Mouse (Mus musculus): ENCODE results near the gene Kazn. TPM values are rescaled to one million over a fixed set of nuclear protein-coding genes. Genes with fewer than 3 reads are reported as not detected.

Gene Kazn
- polyA plus RNA-seq, 1 experiment from 2014 or later = 4.2 TPM

- Histone ChIP-seq H3K4me3 (ENCODE audit: control insufficient read depth in 1 of 2, insufficient read depth in 1 of 2, low read depth in 1 of 2, low read length in 2 of 2) (no peak overlapping the region), H3K9me3 (ENCODE audit: control insufficient read depth, low read length) (no peaks in the 10 kb centered on the region), H3K27ac (replicated peaks in 1 of 2; ENCODE audit: control insufficient read depth in 1 of 2, insufficient read depth in 1 of 2, low read depth in 2 of 2, low read length in 2 of 2) (no peak overlapping the region), H3K4me2 (ENCODE audit: low read length) (no peak overlapping the region), H3K9ac (ENCODE audit: low read length) (no peak overlapping the region), H3K36me3 (ENCODE audit: control insufficient read depth, insufficient read depth, low read length) (peaks cover 4% of the 10 kb centered on the region), H3K4me1 (ENCODE audit: control insufficient read depth in 2 of 2, insufficient read depth in 2 of 2, low read length in 2 of 2) (peaks cover 3 to 7% of the 10 kb centered on the region in 2 experiments; a peak in 2 of 4 replicates), H3K27me3 (ENCODE audit: control insufficient read depth, insufficient read depth, low read length) (no peaks in the 10 kb centered on the region)
- no peak for ATAC-seq (ENCODE audit: insufficient number of reproducible peaks, insufficient read depth, low FRiP score, low read depth)
- WGBS = 52% methylated on average over 8 of the region's 8 CpGs
These were observed 86.3 kb downstream of the Kazn start for GRCm38 (mm10) chr4:142152733-142153422.

GRCm38 (mm10) chr4:142150086-142150485, 89.1 kb downstream of the Kazn start:
- H3K36me3 ChIP-seq (ENCODE audit: control insufficient read depth, insufficient read depth, low read length) = peaks cover 21% of the 10 kb centered on the region
- H3K4me2 ChIP-seq (ENCODE audit: low read length) = no peak overlapping the region
- no peak overlapping the region for H3K27ac ChIP-seq (replicated peaks in 1 of 2; ENCODE audit: control insufficient read depth in 1 of 2, insufficient read depth in 1 of 2, low read depth in 2 of 2, low read length in 2 of 2)
- no peak for ATAC-seq (ENCODE audit: insufficient number of reproducible peaks, insufficient read depth, low FRiP score, low read depth)
- no peak overlapping the region for H3K9ac ChIP-seq (ENCODE audit: low read length)
- H3K9me3 ChIP-seq (ENCODE audit: control insufficient read depth, low read length) = 0 out of 2 replicates have a peak, but pooled peaks cover 3% of the 10 kb centered on the region
- H3K27me3 ChIP-seq (ENCODE audit: control insufficient read depth, insufficient read depth, low read length) = no peaks in the 10 kb centered on the region
- H3K4me1 ChIP-seq (ENCODE audit: control insufficient read depth in 2 of 2, insufficient read depth in 2 of 2, low read length in 2 of 2) = peaks cover 0 to 3% of the 10 kb centered on the region in 2 experiments; a peak in 2 of 4 replicates
- H3K4me3 ChIP-seq (ENCODE audit: control insufficient read depth in 1 of 2, insufficient read depth in 1 of 2, low read depth in 1 of 2, low read length in 2 of 2) = no peak overlapping the region
- 61% methylated on average over 2 of the region's 2 CpGs for WGBS

GRCm38 (mm10) chr4:142149202-142149601, 90.0 kb downstream of the Kazn start:
- H3K36me3 ChIP-seq (ENCODE audit: control insufficient read depth, insufficient read depth, low read length) = peaks cover 23% of the 10 kb centered on the region

GRCm38 (mm10) chr4:142147671-142148070, 91.5 kb downstream of the Kazn start:
- Histone ChIP-seq H3K27me3 (ENCODE audit: control insufficient read depth, insufficient read depth, low read length) (no peaks in the 10 kb centered on the region), H3K36me3 (ENCODE audit: control insufficient read depth, insufficient read depth, low read length) (peaks cover 23% of the 10 kb centered on the region), H3K4me1 (ENCODE audit: control insufficient read depth in 2 of 2, insufficient read depth in 2 of 2, low read length in 2 of 2) (no peaks in the 10 kb centered on the region), H3K4me2 (ENCODE audit: low read length) (no peak overlapping the region), H3K9me3 (ENCODE audit: control insufficient read depth, low read length) (0 out of 2 replicates have a peak, but pooled peaks cover 3% of the 10 kb centered on the region), H3K9ac (ENCODE audit: low read length) (no peak overlapping the region), H3K4me3 (ENCODE audit: control insufficient read depth in 1 of 2, insufficient read depth in 1 of 2, low read depth in 1 of 2, low read length in 2 of 2) (no peak overlapping the region), H3K27ac (replicated peaks in 1 of 2; ENCODE audit: control insufficient read depth in 1 of 2, insufficient read depth in 1 of 2, low read depth in 2 of 2, low read length in 2 of 2) (no peak overlapping the region)
- no peak for ATAC-seq (ENCODE audit: insufficient number of reproducible peaks, insufficient read depth, low FRiP score, low read depth)
- 95% methylated on average over 10 of the region's 10 CpGs for WGBS

More at GRCm38 (mm10) chr4:142149202-142149601, 90.0 kb downstream of the Kazn start:
- H3K4me3 ChIP-seq (ENCODE audit: control insufficient read depth in 1 of 2, insufficient read depth in 1 of 2, low read depth in 1 of 2, low read length in 2 of 2) = no peak overlapping the region
- no peak for ATAC-seq (ENCODE audit: insufficient number of reproducible peaks, insufficient read depth, low FRiP score, low read depth)
- no peaks in the 10 kb centered on the region for H3K27me3 ChIP-seq (ENCODE audit: control insufficient read depth, insufficient read depth, low read length)
- H3K4me2 ChIP-seq (ENCODE audit: low read length) = no peak overlapping the region
- H3K9ac ChIP-seq (ENCODE audit: low read length) = no peak overlapping the region
- 0 out of 2 replicates have a peak, but pooled peaks cover 3% of the 10 kb centered on the region for H3K9me3 ChIP-seq (ENCODE audit: control insufficient read depth, low read length)
- WGBS = 83% methylated on average over 9 of the region's 9 CpGs
- H3K27ac ChIP-seq (replicated peaks in 1 of 2; ENCODE audit: control insufficient read depth in 1 of 2, insufficient read depth in 1 of 2, low read depth in 2 of 2, low read length in 2 of 2) = no peak overlapping the region
- peaks cover 0 to 3% of the 10 kb centered on the region in 2 experiments; a peak in 2 of 4 replicates for H3K4me1 ChIP-seq (ENCODE audit: control insufficient read depth in 2 of 2, insufficient read depth in 2 of 2, low read length in 2 of 2)

- Histone ChIP-seq H3K9me3 (ENCODE audit: control insufficient read depth, low read length) (0 out of 2 replicates have a peak, but pooled peaks cover 3% of the 10 kb centered on the region), H3K4me3 (ENCODE audit: control insufficient read depth in 1 of 2, insufficient read depth in 1 of 2, low read depth in 1 of 2, low read length in 2 of 2) (no peak overlapping the region), H3K4me2 (ENCODE audit: low read length) (no peak overlapping the region), H3K4me1 (ENCODE audit: control insufficient read depth in 2 of 2, insufficient read depth in 2 of 2, low read length in 2 of 2) (no peaks in the 10 kb centered on the region), H3K9ac (ENCODE audit: low read length) (no peak overlapping the region), H3K27me3 (ENCODE audit: control insufficient read depth, insufficient read depth, low read length) (no peaks in the 10 kb centered on the region), H3K27ac (replicated peaks in 1 of 2; ENCODE audit: control insufficient read depth in 1 of 2, insufficient read depth in 1 of 2, low read depth in 2 of 2, low read length in 2 of 2) (no peak overlapping the region), H3K36me3 (ENCODE audit: control insufficient read depth, insufficient read depth, low read length) (peaks cover 23% of the 10 kb centered on the region)
- no peak for ATAC-seq (ENCODE audit: insufficient number of reproducible peaks, insufficient read depth, low FRiP score, low read depth)
- WGBS = 36% methylated on average over 5 of the region's 5 CpGs
These were observed 95.1 kb downstream of the Kazn start for GRCm38 (mm10) chr4:142144096-142144495.

GRCm38 (mm10) chr4:142143290-142143689, 95.9 kb downstream of the Kazn start:
- Histone ChIP-seq H3K27ac (replicated peaks in 1 of 2; ENCODE audit: control insufficient read depth in 1 of 2, insufficient read depth in 1 of 2, low read depth in 2 of 2, low read length in 2 of 2) (no peak overlapping the region), H3K27me3 (ENCODE audit: control insufficient read depth, insufficient read depth, low read length) (no peaks in the 10 kb centered on the region), H3K4me1 (ENCODE audit: control insufficient read depth in 2 of 2, insufficient read depth in 2 of 2, low read length in 2 of 2) (peaks cover 2 to 5% of the 10 kb centered on the region in 2 experiments; a peak in 2 of 4 replicates), H3K4me3 (ENCODE audit: control insufficient read depth in 1 of 2, insufficient read depth in 1 of 2, low read depth in 1 of 2, low read length in 2 of 2) (no peak overlapping the region), H3K4me2 (ENCODE audit: low read length) (no peak overlapping the region), H3K36me3 (ENCODE audit: control insufficient read depth, insufficient read depth, low read length) (peaks cover 23% of the 10 kb centered on the region), H3K9me3 (ENCODE audit: control insufficient read depth, low read length) (0 out of 2 replicates have a peak, but pooled peaks cover 3% of the 10 kb centered on the region), H3K9ac (ENCODE audit: low read length) (no peak overlapping the region)
- WGBS = 80% methylated on average over 6 of the region's 6 CpGs
- no peak for ATAC-seq (ENCODE audit: insufficient number of reproducible peaks, insufficient read depth, low FRiP score, low read depth)

- WGBS = 82% methylated on average over 5 of the region's 5 CpGs
- H3K27me3 ChIP-seq (ENCODE audit: control insufficient read depth, insufficient read depth, low read length) = no peaks in the 10 kb centered on the region
These were observed 99.5 kb downstream of the Kazn start for GRCm38 (mm10) chr4:142139729-142140128.

More at GRCm38 (mm10) chr4:142139729-142140128, 99.5 kb downstream of the Kazn start:
- Histone ChIP-seq H3K9ac (ENCODE audit: low read length) (no peak overlapping the region), H3K27ac (replicated peaks in 1 of 2; ENCODE audit: control insufficient read depth in 1 of 2, insufficient read depth in 1 of 2, low read depth in 2 of 2, low read length in 2 of 2) (no peak overlapping the region), H3K4me3 (ENCODE audit: control insufficient read depth in 1 of 2, insufficient read depth in 1 of 2, low read depth in 1 of 2, low read length in 2 of 2) (no peak overlapping the region), H3K4me1 (ENCODE audit: control insufficient read depth in 2 of 2, insufficient read depth in 2 of 2, low read length in 2 of 2) (peaks cover 4 to 6% of the 10 kb centered on the region in 2 experiments; a peak in 2 of 4 replicates), H3K36me3 (ENCODE audit: control insufficient read depth, insufficient read depth, low read length) (no peaks in the 10 kb centered on the region), H3K9me3 (ENCODE audit: control insufficient read depth, low read length) (no peaks in the 10 kb centered on the region), H3K4me2 (ENCODE audit: low read length) (no peak overlapping the region)
- ATAC-seq (ENCODE audit: insufficient number of reproducible peaks, insufficient read depth, low FRiP score, low read depth) = no peak

Measured in heart, embryonic 14.5 days (tissue).